Mouse (Mus musculus) spleen, adult 2 months (tissue): ENCODE measurements around the gene Bbs5. TPM values are rescaled to one million over a fixed set of nuclear protein-coding genes. Genes with fewer than 3 reads are reported as not detected.

ENCODE experiments used
- DNase-seq, 2 experiments: peaks; one replicate each; pipeline versions ENCODE4 v3.0.0 to v3.0.0-alpha.2; 2012 to 2021; ENCODE audit warnings: low spot score in 2 of 2, low read depth in 1 of 2
- H3K27ac ChIP-seq: fragments of 200-500 bp; 2 replicates; pipeline ENCODE4 v1.5.1; 2012; ENCODE audit warnings: low read length, inconsistent platforms; ENCODE audit not compliant: insufficient read depth
- H3K27me3 ChIP-seq: fragments of 200-500 bp; 2 replicates; pipeline ENCODE4 v1.6.1; 2012; ENCODE audit warnings: mild to moderate bottlenecking, moderate library complexity, low read length, inconsistent platforms; ENCODE audit not compliant: control insufficient read depth, insufficient read depth
- H3K36me3 ChIP-seq: fragments of 200-500 bp; 2 replicates; pipeline ENCODE4 v1.6.1; 2012; ENCODE audit warnings: mild to moderate bottlenecking, low read length, inconsistent platforms; ENCODE audit not compliant: control insufficient read depth, insufficient read depth
- H3K4me1 ChIP-seq: fragments of 200-500 bp; 2 replicates; pipeline ENCODE4 v1.6.1; 2011; ENCODE audit warnings: inconsistent platforms; ENCODE audit not compliant: control insufficient read depth, insufficient read depth, insufficient read length
- H3K4me3 ChIP-seq: fragments of 200-500 bp; 2 replicates; pipeline ENCODE4 v1.5.1; 2011; ENCODE audit warnings: mild to moderate bottlenecking, inconsistent platforms; ENCODE audit not compliant: insufficient read depth, insufficient read length; ENCODE audit errors: extremely low read depth
- CTCF ChIP-seq: fragments of 200-500 bp; IDR thresholded peaks from 2 replicates; pipeline ENCODE4 v1.5.1; 2011; ENCODE audit warnings: mild to moderate bottlenecking, inconsistent platforms; ENCODE audit not compliant: insufficient read depth, insufficient read length, insufficient replicate concordance; ENCODE audit errors: extremely low read depth
- POLR2A ChIP-seq: fragments of 200-500 bp; IDR thresholded peaks from 2 replicates; pipeline ENCODE4 v1.6.1; 2011; ENCODE audit warnings: low read depth, low read length, inconsistent platforms
- WGBS: fragments of 180-500 bp; shearing (Covaris S2); methylation state at CpG from one replicate; pipeline ENCODE4 v1.1.7; 2018; 5-methylcytosine and 5-hydroxymethylcytosine counted together
- polyA plus RNA-seq: library from polyadenylated mRNA; depleted of rRNA; stranded (reverse); fragments of >200 nt; gene quantifications from 2 replicates; pipeline ENCODE4 v1.2.3, GENCODE M21; 2012

Bbs5 gene
- polyA plus RNA-seq, 1 experiment, result 0.21 TPM

DNA sequence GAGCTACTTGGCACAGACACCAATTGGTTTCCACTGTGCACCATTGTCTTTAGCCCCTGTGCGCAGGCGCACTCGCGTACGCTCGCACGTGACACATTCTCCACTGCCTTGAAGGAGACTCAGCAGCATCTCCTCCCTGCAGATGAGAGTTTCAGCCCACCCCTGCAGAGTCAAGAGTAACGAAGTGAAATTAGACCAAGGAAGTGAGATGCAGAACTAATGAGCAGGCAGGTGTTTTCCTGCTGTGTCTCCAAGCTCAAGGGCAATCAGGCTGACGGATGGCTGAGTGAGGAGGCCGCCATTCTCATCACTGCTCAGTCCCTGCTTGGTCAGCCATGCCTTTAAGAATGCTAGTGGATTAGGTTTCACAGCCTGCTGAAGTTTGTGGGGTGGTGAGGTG is 6.9 kb upstream of the Bbs5 start:
- Histone ChIP-seq H3K4me3 (no peak overlapping the region), H3K27ac (no peak overlapping the region), H3K4me1 (no peaks in the 10 kb centered on the region; the same call in 1 of the 2 replicates), H3K36me3 (no peaks in the 10 kb centered on the region), H3K27me3 (no peaks in the 10 kb centered on the region)
- no peak for DNase-seq
- TF ChIP-seq CTCF (no peak), POLR2A (no peak)
- WGBS, result 55% methylated on average over 10 of the region's 10 CpGs

DNA sequence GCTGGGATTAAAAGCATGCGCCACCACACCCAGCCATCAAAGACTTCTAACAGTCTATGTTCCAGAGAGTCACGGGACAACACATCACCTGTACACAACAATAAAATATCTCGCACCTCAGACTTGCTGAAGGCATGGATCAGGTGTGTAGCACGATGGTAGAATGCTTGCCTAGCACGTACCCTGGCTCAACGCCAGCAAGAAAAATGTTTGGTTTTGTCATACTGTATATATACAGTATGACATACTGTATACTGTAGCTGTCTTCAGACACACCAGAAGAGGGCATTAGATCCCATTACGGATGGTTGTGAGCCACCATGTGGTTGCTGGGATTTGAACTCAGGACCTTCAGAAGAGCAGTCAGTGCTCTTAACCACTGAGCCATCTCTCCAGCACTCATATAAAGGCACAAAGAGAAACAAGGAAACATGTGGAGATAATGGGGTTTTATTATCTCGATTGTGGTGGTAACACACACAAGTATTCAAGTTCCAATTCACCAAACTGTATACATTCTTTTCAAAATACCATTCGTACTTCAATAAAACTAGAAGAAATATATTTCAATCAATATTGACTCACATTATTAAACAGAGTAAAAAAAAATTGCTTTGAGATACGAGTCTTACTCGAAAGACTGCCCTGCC is 1.9 kb upstream of the Bbs5 start:
- no peak overlapping the region for H3K27ac ChIP-seq
- TF ChIP-seq POLR2A (no peak), CTCF (no peak)
- WGBS, result 92% methylated on average over 11 of the region's 11 CpGs
- no peak overlapping the region for H3K4me3 ChIP-seq
- DNase-seq, result no peak
- H3K4me1 ChIP-seq, result peaks cover 3% of the 10 kb centered on the region; the same call in 1 of the 2 replicates
- no peaks in the 10 kb centered on the region for H3K36me3 ChIP-seq
- H3K27me3 ChIP-seq, result no peaks in the 10 kb centered on the region

DNA sequence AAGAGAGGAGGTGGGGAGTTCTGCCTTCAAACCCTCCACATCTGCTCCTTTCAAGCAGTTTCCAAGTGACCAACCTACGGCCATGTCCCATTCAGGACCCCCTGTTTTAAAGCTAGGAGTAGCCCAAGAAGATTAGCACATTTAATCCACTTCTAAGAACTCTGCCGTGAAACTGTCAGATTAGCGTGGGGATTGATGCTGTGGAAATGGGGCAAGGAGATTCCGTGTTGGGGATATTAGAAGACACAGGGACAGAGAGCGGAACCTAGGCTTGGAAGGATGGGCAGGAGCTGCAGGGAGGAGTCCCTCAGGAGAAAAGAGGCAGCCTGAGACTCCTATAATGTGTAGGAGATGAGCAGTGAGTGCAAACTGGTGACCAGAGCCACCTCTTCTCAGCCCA is 2.7 kb downstream of the Bbs5 start:
- H3K36me3 ChIP-seq, result no peaks in the 10 kb centered on the region
- H3K4me3 ChIP-seq, result no peak overlapping the region
- 93% methylated on average over 5 of the region's 5 CpGs for WGBS
- no peaks in the 10 kb centered on the region for H3K27me3 ChIP-seq
- peaks cover 3% of the 10 kb centered on the region; the same call in 1 of the 2 replicates for H3K4me1 ChIP-seq
- no peak for TF ChIP-seq POLR2A
- no peak for TF ChIP-seq CTCF
- no peak overlapping the region for H3K27ac ChIP-seq
- no peak for DNase-seq

DNA sequence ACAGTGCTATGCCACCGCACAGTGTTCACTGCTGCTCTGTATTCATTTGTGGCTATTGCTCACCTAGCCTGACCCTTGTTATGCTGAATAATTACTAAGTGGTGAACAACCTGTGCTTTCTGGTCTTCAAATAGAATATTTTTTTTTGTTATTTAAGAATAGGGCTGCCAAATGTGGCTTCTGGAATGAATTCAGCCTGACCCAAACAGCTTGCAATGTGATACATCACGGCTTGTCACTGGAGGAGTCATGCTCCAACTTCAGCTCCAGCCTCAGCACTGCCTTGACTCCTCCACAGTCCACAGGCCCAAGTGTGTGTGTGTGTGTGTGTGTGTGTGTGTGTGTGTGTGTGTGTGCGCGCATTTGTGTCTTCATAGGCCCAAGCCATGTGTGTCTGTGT is 12.4 kb downstream of the Bbs5 start:
- no peaks in the 10 kb centered on the region for H3K27me3 ChIP-seq
- no peak for DNase-seq
- no peak for TF ChIP-seq CTCF
- no peak for TF ChIP-seq POLR2A
- no peaks in the 10 kb centered on the region for H3K36me3 ChIP-seq
- no peak overlapping the region for H3K27ac ChIP-seq
- no peaks in the 10 kb centered on the region for H3K4me1 ChIP-seq
- WGBS, result 100% methylated on average over 4 of the region's 4 CpGs
- H3K4me3 ChIP-seq, result no peak overlapping the region

DNA sequence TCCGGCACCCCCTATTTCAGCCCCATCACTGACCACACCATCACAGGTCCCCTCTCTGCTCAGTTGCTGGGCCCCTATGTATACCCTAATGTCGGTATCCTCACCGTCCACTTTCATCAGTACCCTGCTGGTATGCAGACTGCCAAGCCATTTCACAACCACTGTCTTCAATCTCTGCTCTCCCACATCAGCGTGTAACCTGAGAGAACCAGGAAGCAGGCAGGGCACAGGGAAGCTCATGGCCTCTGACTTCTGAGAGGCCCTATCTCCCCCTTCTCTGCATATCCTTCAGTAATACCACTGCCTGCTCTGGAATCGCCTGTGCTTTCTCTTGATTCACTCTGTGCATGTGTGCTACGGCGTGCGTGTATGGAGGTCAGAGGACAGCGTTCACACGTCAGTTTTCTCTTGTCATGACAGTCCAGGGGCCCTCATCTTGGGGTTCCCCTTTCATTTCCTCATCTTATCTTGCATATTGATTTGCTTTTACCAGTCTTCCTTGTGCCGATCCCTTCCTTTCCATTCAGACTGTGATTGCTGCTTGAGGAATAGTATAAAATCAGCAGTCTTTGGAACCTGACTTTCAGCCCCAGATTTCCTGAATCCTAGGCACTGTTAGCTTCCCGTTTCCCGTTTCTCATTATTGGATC is 17.0 kb downstream of the Bbs5 start:
- TF ChIP-seq POLR2A, result no peak
- no peak for TF ChIP-seq CTCF
- 79% methylated on average over 13 of the region's 13 CpGs for whole genome bisulfite sequencing

DNA sequence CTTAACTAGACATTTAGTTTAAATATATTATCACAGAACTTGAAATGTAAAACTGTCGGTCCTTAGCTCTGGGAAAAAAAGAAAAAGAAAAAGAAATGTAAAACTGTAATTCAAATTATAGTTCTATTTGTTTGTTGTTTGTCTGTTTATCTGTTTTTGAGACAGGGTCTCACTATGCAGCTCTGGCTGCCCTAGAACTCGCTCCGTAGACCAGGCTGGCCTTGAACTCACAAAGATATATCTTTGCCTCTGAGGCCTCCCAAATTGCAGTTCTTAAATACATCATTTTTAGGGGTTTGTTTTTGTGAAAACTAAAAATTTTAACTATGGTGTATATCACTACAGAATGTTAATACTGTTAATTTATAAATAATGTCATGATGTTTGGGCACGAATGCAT is 20.7 kb downstream of the Bbs5 start:
- H3K27ac ChIP-seq, result no peak overlapping the region
- no peaks in the 10 kb centered on the region for H3K4me1 ChIP-seq
- no peaks in the 10 kb centered on the region for H3K36me3 ChIP-seq
- 92% methylated on average over 4 of the region's 4 CpGs for WGBS
- TF ChIP-seq CTCF (no peak), POLR2A (no peak)
- DNase-seq, result no peak
- H3K4me3 ChIP-seq, result no peak overlapping the region
- no peaks in the 10 kb centered on the region for H3K27me3 ChIP-seq

More for the DNA sequence above, 17.0 kb downstream of the Bbs5 start:
- Histone ChIP-seq H3K27me3 (no peaks in the 10 kb centered on the region), H3K36me3 (no peaks in the 10 kb centered on the region), H3K4me1 (no peaks in the 10 kb centered on the region), H3K4me3 (no peak overlapping the region), H3K27ac (no peak overlapping the region)
- DNase-seq, result no peak

DNA sequence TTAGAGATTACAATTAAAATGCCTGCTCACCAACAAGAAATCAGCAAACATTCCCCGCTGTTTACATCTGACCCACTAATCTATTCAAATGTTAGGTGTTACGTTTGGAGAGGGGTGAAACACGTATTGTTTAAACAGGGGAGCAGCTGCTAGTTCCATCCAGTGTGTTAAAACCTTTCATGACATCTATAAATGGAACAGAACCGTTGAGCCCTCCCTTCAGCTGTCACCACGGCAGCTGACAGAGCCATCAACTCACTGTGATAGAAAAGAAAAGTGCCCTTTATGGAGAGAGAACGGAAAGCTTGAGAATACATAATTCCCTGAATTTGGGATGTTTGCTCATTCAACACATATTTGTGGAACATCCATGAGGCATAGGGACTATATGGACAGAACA is 21.4 kb downstream of the Bbs5 start:
- Histone ChIP-seq H3K36me3 (no peaks in the 10 kb centered on the region), H3K27me3 (no peaks in the 10 kb centered on the region), H3K27ac (no peak overlapping the region), H3K4me1 (no peaks in the 10 kb centered on the region), H3K4me3 (no peak overlapping the region)
- 76% methylated on average over 6 of the region's 6 CpGs for WGBS
- DNase-seq, result no peak
- TF ChIP-seq CTCF (no peak), POLR2A (no peak)
